Mouse (Mus musculus) ES-E14 (cell line): ENCODE data around the gene Prpsap1. TPM values are rescaled to one million over a fixed set of nuclear protein-coding genes. Genes with fewer than 3 reads are reported as not detected.

ENCODE experiments used
- DNase-seq: peaks from one replicate; pipeline ENCODE4 v3.0.0-alpha.2; 2013; ENCODE audit warnings: low read depth, low spot score
- H3K27ac ChIP-seq: 2 replicates; pipeline ENCODE4 v1.5.1; 2012; ENCODE audit warnings: low read depth, mild to moderate bottlenecking, low read length, moderate library complexity, mixed read lengths; ENCODE audit not compliant: poor library complexity, insufficient read depth, severe bottlenecking
- H3K36me3 ChIP-seq: 2 replicates; pipeline ENCODE4 v1.6.1; 2012; ENCODE audit warnings: mild to moderate bottlenecking, low read length, moderate library complexity, mixed read lengths; ENCODE audit not compliant: control insufficient read depth, poor library complexity, insufficient read depth, severe bottlenecking
- H3K4me1 ChIP-seq, 2 experiments: fragments of 150-350 bp in 1 of 2; sonication (generic) in 1 of 2; 2 replicates each; pipeline ENCODE4 v1.6.1; 2012; ENCODE audit warnings: low read length in 2 of 2, mild to moderate bottlenecking in 1 of 2, mixed read lengths in 1 of 2; ENCODE audit not compliant: control insufficient read depth in 2 of 2, insufficient read depth in 2 of 2, poor library complexity in 1 of 2
- H3K4me3 ChIP-seq, 2 experiments: fragments of 150-350 bp in 1 of 2; sonication (generic) in 1 of 2; 2 replicates each; pipeline ENCODE4 v1.5.1; 2012; ENCODE audit warnings: low read length in 2 of 2, low read depth in 1 of 2, mild to moderate bottlenecking in 1 of 2, mixed read lengths in 1 of 2; ENCODE audit not compliant: insufficient read depth in 1 of 2, poor library complexity in 1 of 2, severe bottlenecking in 1 of 2
- H3K9ac ChIP-seq: 2 replicates; pipeline ENCODE4 v1.6.1; 2012; ENCODE audit warnings: low read depth, mild to moderate bottlenecking, low read length, mixed read lengths; ENCODE audit not compliant: poor library complexity, insufficient read depth, severe bottlenecking
- H3K9me3 ChIP-seq: fragments of 150-350 bp; sonication (generic); 2 replicates; pipeline ENCODE4 v1.6.1; 2012; ENCODE audit warnings: low read depth, mild to moderate bottlenecking, low read length; ENCODE audit not compliant: control insufficient read depth, insufficient read depth
- CHD2 ChIP-seq: IDR thresholded peaks from 2 replicates; pipeline ENCODE4 v1.6.1; 2014; ENCODE audit warnings: mild to moderate bottlenecking, low read depth, low read length, inconsistent platforms
- HCFC1 ChIP-seq: IDR thresholded peaks from 2 replicates; pipeline ENCODE4 v1.6.1; 2012; ENCODE audit warnings: low read length, inconsistent platforms, borderline replicate concordance; ENCODE audit not compliant: insufficient read depth
- MAFK ChIP-seq: IDR thresholded peaks from 2 replicates; pipeline ENCODE4 v1.6.1; 2014; ENCODE audit warnings: mild to moderate bottlenecking, low read depth, low read length, inconsistent platforms; ENCODE audit not compliant: insufficient read depth
- ZC3H11A ChIP-seq: IDR thresholded peaks from 2 replicates; pipeline ENCODE4 v1.6.1; 2012; ENCODE audit warnings: low read depth, mild to moderate bottlenecking, inconsistent platforms, low read length, borderline replicate concordance
- ZNF384 ChIP-seq: IDR thresholded peaks from 2 replicates; pipeline ENCODE4 v1.6.1; 2012; ENCODE audit warnings: low read depth, low read length, inconsistent platforms
- in situ Hi-C, 2 experiments: fragments of 600-800 bp; cut with MboI; formaldehyde crosslinking; loops; one replicate each; pipeline ENCODE4 v1.15.1; 2025; ENCODE audit warnings: low sequenced_read_pairs in 2 of 2, inconsistent platforms in 1 of 2; ENCODE audit not compliant: unreplicated experiment in 2 of 2
- total RNA-seq: library from RNA; depleted of rRNA; stranded (reverse); fragments of 300-350 nt; gene quantifications from 2 replicates; pipeline ENCODE4 v1.2.3, GENCODE M21; 2012

The Prpsap1 gene
- total RNA-seq, 1 experiment = 121 TPM

- Histone ChIP-seq H3K36me3 (no peaks in the 10 kb centered on the region), H3K27ac (no peak overlapping the region), H3K4me3 (no peak overlapping the region), H3K4me1 (peaks cover 0 to 26% of the 10 kb centered on the region in 2 experiments; a peak in 2 of 4 replicates), H3K9me3 (no peaks in the 10 kb centered on the region), H3K9ac (no peak overlapping the region)
- TF ChIP-seq ZC3H11A (no peak), ZNF384 (no peak), CHD2 (no peak), HCFC1 (no peak), MAFK (no peak)
- no peak for DNase-seq
- in situ Hi-C loops = loop anchor here (5.0 to 10.0 kb wide), 2 partner anchors 131 to 133 kb away; no protein-coding TSS in a partner anchor
These were observed 46.2 kb downstream of the Prpsap1 start for GRCm38 (mm10) chr11:116447822-116448221.

DNA sequence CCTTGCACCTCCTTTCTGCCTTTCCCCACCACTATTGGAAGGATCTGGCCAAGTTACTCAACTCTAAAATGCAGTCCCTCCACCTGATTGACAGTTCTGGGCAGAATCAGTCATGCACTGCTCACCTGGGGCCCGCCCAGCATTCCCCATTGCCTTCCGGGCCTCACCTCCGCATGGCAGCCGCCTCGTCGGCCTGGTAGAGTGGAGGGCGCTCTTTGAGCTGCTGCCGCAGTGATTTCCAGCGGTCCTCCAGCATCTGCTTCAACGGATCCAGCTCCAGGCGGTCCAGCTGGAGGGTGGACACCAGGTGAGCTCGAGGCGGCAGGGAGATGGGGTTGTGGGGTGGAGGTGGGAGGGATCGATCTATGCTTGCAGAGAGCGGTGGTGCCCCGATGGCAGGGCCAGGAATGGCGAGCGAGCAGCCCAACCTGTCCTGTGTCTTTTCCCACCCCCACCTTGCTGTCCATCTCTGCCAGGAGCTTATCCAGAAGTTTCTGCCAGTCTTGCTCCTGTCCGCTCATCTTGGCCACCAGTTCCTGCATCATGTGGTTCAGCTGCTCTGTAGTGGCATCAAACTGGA is 47.6 kb downstream of the Prpsap1 start:
- in situ Hi-C loops = loop anchor here (5.0 to 10.0 kb wide), 2 partner anchors 129 to 132 kb away; no protein-coding TSS in a partner anchor

DNA sequence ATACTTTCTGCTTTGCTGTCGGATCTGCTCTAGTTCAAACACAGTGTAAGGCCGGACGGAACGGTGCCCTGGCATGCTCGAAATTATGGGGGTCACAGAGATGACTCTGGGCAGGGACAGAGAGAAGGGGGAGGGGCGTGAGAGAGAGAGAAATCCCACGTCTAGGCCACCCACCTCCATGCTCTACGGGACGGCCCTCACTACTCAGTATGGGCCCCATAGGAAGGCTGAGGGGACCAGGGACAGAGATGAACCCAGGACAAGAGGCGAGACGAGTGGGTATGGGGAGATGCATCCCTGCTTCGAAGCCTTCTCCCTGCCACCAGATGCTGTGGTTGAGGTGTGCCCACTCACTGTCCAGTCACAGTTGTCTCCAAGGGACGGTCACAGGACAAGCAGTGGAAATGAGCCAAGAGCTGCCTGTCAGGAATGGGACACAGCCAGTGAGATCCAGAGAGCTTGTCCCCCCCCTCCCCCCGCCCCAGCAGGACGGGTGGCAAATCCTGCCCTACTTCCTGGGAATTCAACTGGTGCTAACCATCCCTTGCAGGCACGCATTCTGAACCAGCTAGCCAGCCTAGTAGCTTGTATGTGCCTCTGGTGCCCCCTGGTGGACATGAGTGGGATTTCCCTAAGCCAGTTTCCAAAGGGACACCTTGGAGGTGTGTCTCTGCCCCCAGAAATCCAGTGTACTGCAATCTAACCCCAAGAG is 48.2 kb downstream of the Prpsap1 start:
- H3K9ac ChIP-seq = no peak overlapping the region
- H3K36me3 ChIP-seq = peaks cover under 1% of the 10 kb centered on the region; the same call in 1 of the 2 replicates
- peaks cover 0 to 38% of the 10 kb centered on the region in 2 experiments; a peak in 2 of 4 replicates for H3K4me1 ChIP-seq
- TF ChIP-seq ZNF384 (no peak), HCFC1 (no peak), ZC3H11A (peak; percentile 99), MAFK (no peak), CHD2 (no peak)
- H3K4me3 ChIP-seq = peak overlapping the region in 1 of 2 experiments; percentile 31; a peak in 1 of 4 replicates
- no peak overlapping the region for H3K27ac ChIP-seq
- in situ Hi-C loops = loop anchor here (5.0 to 10.0 kb wide), 2 partner anchors 128 to 131 kb away; no protein-coding TSS in a partner anchor
- no peaks in the 10 kb centered on the region for H3K9me3 ChIP-seq
- DNase-seq = peak; percentile 93

More for the DNA sequence above, 47.6 kb downstream of the Prpsap1 start:
- TF ChIP-seq ZNF384 (no peak), ZC3H11A (no peak), CHD2 (no peak), HCFC1 (no peak), MAFK (no peak)
- Histone ChIP-seq H3K36me3 (no peaks in the 10 kb centered on the region), H3K27ac (no peak overlapping the region), H3K4me3 (peak overlapping the region; percentile 31 to 56), H3K9me3 (no peaks in the 10 kb centered on the region), H3K4me1 (peaks cover 0 to 35% of the 10 kb centered on the region in 2 experiments; a peak in 2 of 4 replicates), H3K9ac (peak overlapping the region; percentile 66)
- DNase-seq = no peak

DNA sequence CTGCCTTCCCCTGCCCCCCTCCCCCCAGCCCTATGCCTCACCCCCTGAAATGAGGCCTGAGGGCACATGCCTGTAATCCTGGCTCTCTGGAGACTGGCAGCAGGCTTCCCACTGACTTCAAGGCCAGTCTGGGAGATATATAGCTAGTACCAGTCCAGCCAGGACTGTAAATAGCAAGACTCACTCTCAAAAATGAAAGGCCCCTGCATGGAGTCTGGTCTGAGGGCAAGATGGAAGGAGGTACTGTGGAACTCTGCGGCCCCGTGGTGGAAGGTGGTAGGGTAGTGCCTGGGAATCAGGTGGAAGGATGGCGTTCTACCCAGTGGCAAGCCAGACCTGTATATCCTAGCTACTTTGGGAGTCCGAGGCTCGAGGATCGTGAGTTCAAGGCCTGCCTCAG is 50.1 kb downstream of the Prpsap1 start:
- Histone ChIP-seq H3K27ac (no peak overlapping the region), H3K9me3 (no peaks in the 10 kb centered on the region), H3K36me3 (peaks cover 9% of the 10 kb centered on the region; the same call in 1 of the 2 replicates), H3K4me1 (peaks cover 0 to 50% of the 10 kb centered on the region in 2 experiments; a peak in 2 of 4 replicates), H3K4me3 (no peak overlapping the region), H3K9ac (no peak overlapping the region)
- TF ChIP-seq ZC3H11A (no peak), CHD2 (no peak), ZNF384 (no peak), MAFK (no peak), HCFC1 (no peak)
- in situ Hi-C loops = loop anchor here in 1 of 2 experiments (10.0 kb wide), 1 partner anchor 129 kb away; no protein-coding TSS in a partner anchor
- DNase-seq = no peak
